Mouse (Mus musculus): ENCODE measurements around the gene Naaa. TPM values are rescaled to one million over a fixed set of nuclear protein-coding genes. Genes with fewer than 3 reads are reported as not detected.

Gene Naaa
- polyA plus RNA-seq, 1 experiment, result 26.7 TPM

DNA sequence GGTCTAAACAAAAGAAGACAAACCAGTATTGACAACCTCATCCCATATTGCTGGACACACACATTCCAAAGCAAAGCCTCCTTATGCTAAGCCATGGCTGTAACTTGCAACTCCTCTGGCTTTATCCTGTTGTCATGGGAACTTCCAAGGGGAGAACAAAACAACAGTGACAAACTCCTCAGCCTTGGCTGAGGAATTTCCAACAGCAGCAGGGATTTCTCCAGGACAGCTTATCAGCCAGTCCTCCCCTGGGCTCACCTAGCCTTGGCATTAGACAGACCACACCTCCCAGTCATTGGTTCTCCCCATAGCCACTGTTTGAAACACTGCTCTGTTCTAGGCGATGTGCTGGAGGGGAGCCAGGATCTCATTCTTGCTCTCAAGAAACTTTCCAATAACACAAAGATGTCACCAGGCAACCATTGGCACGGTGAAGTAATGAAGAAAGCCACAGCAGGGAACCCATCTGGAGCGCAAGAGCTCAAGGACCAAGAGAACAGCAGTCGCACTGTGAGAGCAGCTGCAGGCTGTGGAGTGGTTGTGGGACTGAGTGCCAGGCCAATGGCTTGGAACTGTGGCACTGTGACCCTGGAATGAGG, 14.1 kb downstream of the Naaa start:
- DNase-seq, result no peak
- WGBS, result 46% methylated on average over 4 of the region's 4 CpGs
- H3K27ac ChIP-seq (ENCODE audit: insufficient read depth, low read depth, low read length), result no peak overlapping the region
- no peaks in the 10 kb centered on the region for H3K36me3 ChIP-seq (ENCODE audit: control insufficient read depth, insufficient read depth, low read length)
- no peaks in the 10 kb centered on the region for H3K27me3 ChIP-seq (replicated peaks; ENCODE audit: control insufficient read depth, insufficient read depth, low read length)
- H3K4me3 ChIP-seq (ENCODE audit: insufficient read depth, low read depth, low read length), result no peak overlapping the region
- TF ChIP-seq CTCF (conservative IDR thresholded peaks at IDR 0.05; ENCODE audit: insufficient read depth, insufficient read length, low read depth, low read length) (no peak), POLR2A (IDR thresholded peaks at IDR 0.05; ENCODE audit: low read depth, low read length) (no peak)
- H3K4me1 ChIP-seq (ENCODE audit: control insufficient read depth, insufficient read depth, low read length), result no peaks in the 10 kb centered on the region

DNA sequence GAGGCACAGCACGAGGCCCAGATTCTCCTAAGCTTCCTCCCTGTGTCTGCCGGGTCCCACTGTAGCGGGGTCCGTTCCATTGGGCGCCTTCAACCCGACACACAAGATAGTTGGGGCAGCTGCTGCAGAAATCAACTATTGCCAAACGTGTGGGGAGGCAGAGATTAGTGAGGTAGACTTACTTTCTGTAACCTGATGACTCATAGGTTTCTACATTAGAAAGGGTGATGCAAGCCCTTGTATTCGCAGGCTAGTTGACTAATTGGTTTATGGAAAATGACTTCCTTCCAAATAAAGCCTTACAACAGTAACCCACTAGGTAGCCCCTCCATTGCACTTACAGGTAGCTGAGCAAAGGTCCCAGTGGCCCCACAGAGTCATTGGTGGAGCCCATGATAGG, 15.3 kb downstream of the Naaa start:
- Histone ChIP-seq H3K4me3 (ENCODE audit: insufficient read depth, low read depth, low read length) (no peak overlapping the region), H3K27ac (ENCODE audit: insufficient read depth, low read depth, low read length) (no peak overlapping the region), H3K27me3 (replicated peaks; ENCODE audit: control insufficient read depth, insufficient read depth, low read length) (no peaks in the 10 kb centered on the region), H3K4me1 (ENCODE audit: control insufficient read depth, insufficient read depth, low read length) (no peaks in the 10 kb centered on the region), H3K36me3 (ENCODE audit: control insufficient read depth, insufficient read depth, low read length) (no peaks in the 10 kb centered on the region)
- DNase-seq, result no peak
- WGBS, result 84% methylated on average over 8 of the region's 8 CpGs
- TF ChIP-seq POLR2A (IDR thresholded peaks at IDR 0.05; ENCODE audit: low read depth, low read length) (no peak), CTCF (conservative IDR thresholded peaks at IDR 0.05; ENCODE audit: insufficient read depth, insufficient read length, low read depth, low read length) (no peak)

DNA sequence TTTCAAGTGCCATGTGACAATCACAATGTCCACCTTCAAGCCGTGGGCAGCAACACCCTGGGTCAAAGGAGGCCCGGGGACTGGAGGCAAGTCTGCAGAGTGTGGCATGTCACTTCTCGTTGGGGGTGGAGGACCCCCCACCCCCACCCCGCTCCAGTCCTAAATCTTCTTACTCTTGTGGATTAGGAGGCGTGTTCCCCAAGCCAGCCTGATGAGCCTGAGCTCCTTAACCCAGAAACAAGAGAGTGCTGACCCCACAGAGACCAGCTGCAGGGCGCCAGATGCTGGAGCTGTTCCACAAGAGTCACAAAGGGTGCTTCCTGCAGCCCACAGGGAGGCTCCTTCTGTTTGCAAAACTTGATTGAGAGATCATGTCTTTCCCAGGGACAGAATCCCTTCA, 21.8 kb downstream of the Naaa start, which contains the start of gene Ppef2:
TSS of gene Ppef2 (minus strand) at position 61 of the 400 bp plus-strand sequence.
- TF ChIP-seq CTCF (conservative IDR thresholded peaks at IDR 0.05; ENCODE audit: insufficient read depth, insufficient read length, low read depth, low read length) (no peak), POLR2A (IDR thresholded peaks at IDR 0.05; ENCODE audit: low read depth, low read length) (no peak)
- Histone ChIP-seq H3K4me1 (ENCODE audit: control insufficient read depth, insufficient read depth, low read length) (no peaks in the 10 kb centered on the region; the same call in 1 of the 2 replicates), H3K27me3 (replicated peaks; ENCODE audit: control insufficient read depth, insufficient read depth, low read length) (no peaks in the 10 kb centered on the region), H3K27ac (ENCODE audit: insufficient read depth, low read depth, low read length) (no peak within 1 kb of the TSS), H3K4me3 (ENCODE audit: insufficient read depth, low read depth, low read length) (no peak within 1 kb of the TSS), H3K36me3 (ENCODE audit: control insufficient read depth, insufficient read depth, low read length) (no peaks in the 10 kb centered on the region)
- no peak for DNase-seq
- WGBS, result 48% methylated on average over 6 of the region's 6 CpGs

- Histone ChIP-seq H3K36me3 (ENCODE audit: control insufficient read depth, insufficient read depth, low read length) (no peaks in the 10 kb centered on the region), H3K27me3 (replicated peaks; ENCODE audit: control insufficient read depth, insufficient read depth, low read length) (no peaks in the 10 kb centered on the region), H3K27ac (ENCODE audit: insufficient read depth, low read depth, low read length) (no peak overlapping the region), H3K4me1 (ENCODE audit: control insufficient read depth, insufficient read depth, low read length) (no peaks in the 10 kb centered on the region; the same call in 1 of the 2 replicates), H3K4me3 (ENCODE audit: insufficient read depth, low read depth, low read length) (no peak overlapping the region)
- no peak for DNase-seq
- TF ChIP-seq POLR2A (IDR thresholded peaks at IDR 0.05; ENCODE audit: low read depth, low read length), result no peak
- no peak for TF ChIP-seq CTCF (conservative IDR thresholded peaks at IDR 0.05; ENCODE audit: insufficient read depth, insufficient read length, low read depth, low read length)
- WGBS, result 55% methylated on average over 6 of the region's 6 CpGs
These were observed 23.5 kb downstream of the Naaa start for GRCm38 (mm10) chr5:92254476-92254875.

DNA sequence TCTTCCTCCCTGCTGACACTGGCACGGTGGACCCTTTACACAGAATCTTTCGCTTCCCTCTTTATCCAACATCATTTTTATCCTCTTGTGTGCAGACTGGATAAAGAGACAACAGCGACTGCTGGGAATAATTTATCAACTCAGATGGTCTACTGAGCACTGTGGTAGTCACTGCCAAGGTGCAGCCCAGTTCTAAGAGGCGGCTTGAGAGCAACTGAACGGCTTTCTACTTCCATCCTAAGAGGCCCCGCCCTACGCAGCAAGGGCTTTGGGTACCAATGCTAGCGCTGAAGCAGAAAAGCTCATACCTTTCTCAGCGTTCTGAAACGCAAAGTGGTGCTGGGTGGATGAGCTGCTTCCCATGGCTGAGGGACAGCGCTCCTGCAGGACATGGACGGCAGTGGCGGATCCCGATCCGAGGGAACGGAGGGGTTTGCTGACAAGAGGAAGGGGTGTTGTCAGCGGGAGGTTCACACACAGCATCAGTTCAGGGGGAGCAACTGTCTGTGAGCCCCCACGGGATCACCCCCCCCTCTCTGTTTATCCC, 25.1 kb downstream of the Naaa start:
- no peak overlapping the region for H3K27ac ChIP-seq (ENCODE audit: insufficient read depth, low read depth, low read length)
- no peak for DNase-seq
- WGBS, result 38% methylated on average over 18 of the region's 18 CpGs
- no peaks in the 10 kb centered on the region for H3K36me3 ChIP-seq (ENCODE audit: control insufficient read depth, insufficient read depth, low read length)
- TF ChIP-seq POLR2A (IDR thresholded peaks at IDR 0.05; ENCODE audit: low read depth, low read length), result no peak
- TF ChIP-seq CTCF (conservative IDR thresholded peaks at IDR 0.05; ENCODE audit: insufficient read depth, insufficient read length, low read depth, low read length), result no peak
- H3K4me1 ChIP-seq (ENCODE audit: control insufficient read depth, insufficient read depth, low read length), result no peaks in the 10 kb centered on the region; the same call in 1 of the 2 replicates
- no peaks in the 10 kb centered on the region for H3K27me3 ChIP-seq (replicated peaks; ENCODE audit: control insufficient read depth, insufficient read depth, low read length)
- no peak overlapping the region for H3K4me3 ChIP-seq (ENCODE audit: insufficient read depth, low read depth, low read length)

- TF ChIP-seq CTCF (conservative IDR thresholded peaks at IDR 0.05; ENCODE audit: insufficient read depth, insufficient read length, low read depth, low read length) (no peak), POLR2A (IDR thresholded peaks at IDR 0.05; ENCODE audit: low read depth, low read length) (no peak)
- Histone ChIP-seq H3K4me3 (ENCODE audit: insufficient read depth, low read depth, low read length) (no peak overlapping the region), H3K4me1 (ENCODE audit: control insufficient read depth, insufficient read depth, low read length) (no peaks in the 10 kb centered on the region), H3K27me3 (replicated peaks; ENCODE audit: control insufficient read depth, insufficient read depth, low read length) (no peaks in the 10 kb centered on the region), H3K27ac (ENCODE audit: insufficient read depth, low read depth, low read length) (no peak overlapping the region), H3K36me3 (ENCODE audit: control insufficient read depth, insufficient read depth, low read length) (no peaks in the 10 kb centered on the region)
- DNase-seq, result no peak
- 91% methylated on average over 6 of the region's 6 CpGs for WGBS
These were observed 25.9 kb downstream of the Naaa start for GRCm38 (mm10) chr5:92252031-92252430.

GRCm38 (mm10) chr5:92248614-92249013, 29.4 kb downstream of the Naaa start:
- Histone ChIP-seq H3K27ac (ENCODE audit: insufficient read depth, low read depth, low read length) (no peak overlapping the region), H3K36me3 (ENCODE audit: control insufficient read depth, insufficient read depth, low read length) (no peaks in the 10 kb centered on the region), H3K4me1 (ENCODE audit: control insufficient read depth, insufficient read depth, low read length) (no peaks in the 10 kb centered on the region), H3K27me3 (replicated peaks; ENCODE audit: control insufficient read depth, insufficient read depth, low read length) (no peaks in the 10 kb centered on the region), H3K4me3 (ENCODE audit: insufficient read depth, low read depth, low read length) (no peak overlapping the region)
- no peak for DNase-seq
- TF ChIP-seq CTCF (conservative IDR thresholded peaks at IDR 0.05; ENCODE audit: insufficient read depth, insufficient read length, low read depth, low read length) (no peak), POLR2A (IDR thresholded peaks at IDR 0.05; ENCODE audit: low read depth, low read length) (no peak)
- 72% methylated on average over 11 of the region's 11 CpGs for WGBS
